Mouse (Mus musculus): ENCODE results near the gene Tph1. TPM values are rescaled to one million over a fixed set of nuclear protein-coding genes. Genes with fewer than 3 reads are reported as not detected.
"Not testable (repeated sequence)": the region's sequence is repeated elsewhere in the genome, so short reads cannot be mapped to it uniquely, and the experiment has no call there.

Tph1 gene
- polyA plus RNA-seq, 1 experiment from 2014 or later = 0.27 TPM

DNA sequence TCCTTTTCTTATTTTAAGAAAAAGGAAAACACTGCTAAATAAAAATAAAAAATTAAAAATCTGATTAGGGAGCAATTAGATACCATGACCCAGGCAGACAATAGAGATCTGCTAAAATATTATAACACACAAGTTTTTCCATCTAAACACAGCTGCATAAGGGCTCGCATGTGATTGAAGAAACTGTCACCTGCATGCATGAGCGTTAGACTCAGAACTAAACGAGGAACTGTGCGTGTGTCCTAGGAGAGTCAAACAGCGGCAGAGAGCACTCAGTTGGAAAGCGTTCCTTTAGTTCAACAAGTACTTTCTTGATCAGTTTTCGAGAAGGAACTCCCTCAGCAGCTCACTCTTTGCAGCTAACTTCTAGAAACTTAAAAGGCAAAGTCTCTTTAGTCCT, 6.7 kb upstream of the Tph1 start:
- H3K9me3 ChIP-seq; H3K36me3 ChIP-seq (replicated peaks); H3K4me1 ChIP-seq; H3K4me3 ChIP-seq; H3K27me3 ChIP-seq (replicated peaks; ENCODE audit: low read depth, poor library complexity, severe bottlenecking); H3K27ac ChIP-seq (replicated peaks); DNase-seq (ENCODE audit: low spot score): not testable (repeated sequence)
- WGBS = 89% methylated on average over 7 of the region's 7 CpGs

DNA sequence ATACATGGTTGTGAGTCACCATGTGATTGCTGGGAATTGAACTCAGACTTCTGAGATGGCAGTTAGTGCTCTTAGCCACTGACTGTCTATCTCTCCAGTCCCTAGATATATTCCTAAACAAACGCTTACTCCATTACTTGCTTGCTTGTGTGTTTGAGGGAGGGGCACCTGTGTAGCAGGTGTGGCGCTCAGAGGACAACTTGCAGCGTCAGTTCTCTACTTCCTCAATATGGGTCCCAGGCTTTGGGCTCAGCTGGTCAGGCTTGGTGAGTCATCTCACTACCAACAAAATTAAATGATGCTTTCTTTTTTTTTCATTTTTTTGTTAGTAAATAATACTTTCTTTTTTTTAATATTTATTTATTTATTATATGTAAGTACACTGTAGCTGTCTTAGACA, 6.1 kb upstream of the Tph1 start:
- Histone ChIP-seq H3K4me1 (no peaks in the 10 kb centered on the region), H3K9me3 (no peaks in the 10 kb centered on the region), H3K36me3 (replicated peaks) (no peaks in the 10 kb centered on the region), H3K4me3 (no peak overlapping the region), H3K27me3 (replicated peaks; ENCODE audit: low read depth, poor library complexity, severe bottlenecking) (no peaks in the 10 kb centered on the region), H3K27ac (replicated peaks) (no peak overlapping the region)
- 89% methylated on average over 3 of the region's 3 CpGs for WGBS
- no peak for DNase-seq (ENCODE audit: low spot score)

DNA sequence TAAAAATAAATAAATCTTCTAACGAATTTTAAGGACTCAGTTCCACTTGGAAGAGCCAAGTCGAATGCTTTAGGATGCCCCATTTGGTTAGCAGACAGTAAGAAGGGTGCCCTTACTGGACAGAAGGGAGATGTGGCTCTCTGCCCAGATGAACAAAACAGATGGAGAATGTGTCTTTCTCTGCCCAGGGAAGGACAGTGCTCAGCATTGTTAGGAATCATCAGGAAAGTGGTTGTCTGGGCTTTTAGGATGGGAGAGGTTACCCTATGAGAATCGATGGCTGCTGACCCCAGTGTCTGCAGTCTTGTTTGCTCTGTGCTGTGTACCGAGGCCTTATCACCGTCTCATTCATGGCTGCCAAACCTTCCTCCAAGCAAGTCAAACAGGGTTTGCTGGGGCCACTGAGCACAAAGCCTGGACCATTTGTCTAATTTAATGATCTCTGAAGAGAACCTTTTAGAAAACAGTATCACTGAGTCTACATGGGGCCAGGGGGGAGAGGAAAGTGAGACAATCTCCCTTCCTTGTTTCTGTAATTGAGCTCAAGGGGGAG, 4.5 kb upstream of the Tph1 start:
- Histone ChIP-seq H3K27ac (replicated peaks) (no peak overlapping the region), H3K4me1 (peaks cover 5% of the 10 kb centered on the region), H3K27me3 (replicated peaks; ENCODE audit: low read depth, poor library complexity, severe bottlenecking) (no peaks in the 10 kb centered on the region), H3K4me3 (no peak overlapping the region), H3K36me3 (replicated peaks) (no peaks in the 10 kb centered on the region), H3K9me3 (no peaks in the 10 kb centered on the region)
- 71% methylated on average over 5 of the region's 5 CpGs for WGBS
- DNase-seq (ENCODE audit: low spot score) = no peak

DNA sequence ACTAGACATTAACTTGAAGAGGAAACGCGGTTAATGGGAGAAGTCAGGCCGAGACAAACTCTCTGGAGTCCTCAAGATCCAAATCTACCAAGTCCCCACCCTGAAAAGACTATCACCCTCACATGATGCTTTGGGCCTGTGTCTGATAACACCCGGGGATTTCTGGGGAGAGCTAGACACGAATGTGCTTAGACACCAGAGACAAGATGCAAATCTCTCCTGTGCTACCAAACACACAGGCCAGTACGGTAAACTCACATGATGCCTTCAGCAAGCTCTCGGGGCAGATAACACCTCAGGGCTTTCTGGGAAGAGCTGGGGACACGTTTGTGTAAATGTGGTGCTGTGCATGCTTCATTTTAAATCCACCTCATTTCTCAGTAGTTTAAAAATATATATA, 3.5 kb upstream of the Tph1 start:
- Histone ChIP-seq H3K9me3 (no peaks in the 10 kb centered on the region), H3K4me3 (no peak overlapping the region), H3K4me1 (peaks cover 8% of the 10 kb centered on the region), H3K27me3 (replicated peaks; ENCODE audit: low read depth, poor library complexity, severe bottlenecking) (no peaks in the 10 kb centered on the region), H3K27ac (replicated peaks) (no peak overlapping the region), H3K36me3 (replicated peaks) (no peaks in the 10 kb centered on the region)
- DNase-seq (ENCODE audit: low spot score) = no peak
- WGBS = 81% methylated on average over 8 of the region's 8 CpGs

DNA sequence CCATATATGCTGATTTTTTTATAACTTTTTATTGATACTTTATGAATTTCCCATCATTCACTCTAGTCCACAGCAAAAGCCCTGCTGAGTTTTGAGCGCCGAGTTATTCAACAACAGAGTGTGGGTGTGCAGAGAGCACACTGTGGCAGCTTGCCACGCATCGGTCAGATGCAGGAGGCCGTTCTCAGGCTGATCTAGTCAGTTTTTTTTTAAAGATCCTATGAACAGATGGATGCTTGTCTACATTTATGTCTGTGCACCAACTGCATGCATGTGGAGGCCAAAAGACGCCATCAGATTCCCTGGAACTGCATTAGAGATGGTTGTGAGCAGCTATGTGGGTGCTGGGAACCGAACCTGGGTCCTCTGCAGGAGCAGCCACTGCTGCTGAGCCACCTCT, 2.7 kb upstream of the Tph1 start:
- no peak overlapping the region for H3K27ac ChIP-seq (replicated peaks)
- WGBS = 91% methylated on average over 7 of the region's 7 CpGs
- peaks cover 8% of the 10 kb centered on the region for H3K4me1 ChIP-seq
- no peak overlapping the region for H3K4me3 ChIP-seq
- no peaks in the 10 kb centered on the region for H3K9me3 ChIP-seq
- DNase-seq (ENCODE audit: low spot score) = no peak
- no peaks in the 10 kb centered on the region for H3K27me3 ChIP-seq (replicated peaks; ENCODE audit: low read depth, poor library complexity, severe bottlenecking)
- H3K36me3 ChIP-seq (replicated peaks) = no peaks in the 10 kb centered on the region

DNA sequence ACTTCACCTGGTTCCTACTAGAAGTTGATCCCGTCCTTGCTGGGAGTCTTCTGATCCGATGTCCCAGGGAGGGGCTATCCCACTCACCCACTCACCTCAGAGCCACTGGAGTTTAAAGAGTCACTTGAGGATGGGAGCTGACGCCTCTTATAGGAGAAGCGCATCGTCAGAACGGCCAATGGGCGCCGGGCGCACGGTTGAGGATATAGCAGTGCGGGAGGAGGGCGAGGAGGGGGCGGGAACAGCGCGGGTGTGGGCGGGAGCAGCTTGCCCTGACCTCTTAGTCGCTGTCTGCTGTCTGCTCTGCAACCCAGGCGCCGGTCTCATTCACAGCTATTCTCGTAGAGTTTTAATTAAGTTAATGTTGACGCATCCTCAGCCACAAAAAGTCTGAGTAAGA, 5.1 kb downstream of the Tph1 start:
- Histone ChIP-seq H3K36me3 (replicated peaks) (no peaks in the 10 kb centered on the region), H3K27ac (replicated peaks) (no peak overlapping the region), H3K4me3 (peak overlapping the region; percentile 42), H3K9me3 (no peaks in the 10 kb centered on the region), H3K4me1 (peaks cover 15% of the 10 kb centered on the region), H3K27me3 (replicated peaks; ENCODE audit: low read depth, poor library complexity, severe bottlenecking) (peaks cover 58% of the 10 kb centered on the region)
- under 1% methylated on average over 21 of the region's 21 CpGs for WGBS
- DNase-seq (ENCODE audit: low spot score) = peak; percentile 67

DNA sequence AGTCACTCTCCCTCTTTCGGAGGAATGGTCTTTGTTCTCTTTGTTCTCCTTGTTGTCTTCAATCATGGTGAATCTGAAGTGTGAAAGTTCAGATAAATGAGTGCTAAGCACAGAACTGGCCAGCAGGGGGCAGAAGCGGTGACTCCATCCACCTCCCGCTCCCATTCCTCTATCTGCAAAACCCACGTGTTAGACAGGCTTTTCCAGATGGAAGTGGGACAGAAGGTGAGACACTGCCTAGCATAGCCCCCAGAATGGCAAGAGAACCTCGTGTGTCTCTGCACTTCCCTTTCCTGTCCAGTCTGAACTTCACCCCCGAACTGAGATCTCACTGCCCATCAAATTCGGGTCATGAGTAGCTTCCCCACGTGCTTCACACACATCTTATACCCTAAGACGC, 7.1 kb downstream of the Tph1 start:
- peak; percentile 65 for DNase-seq (ENCODE audit: low spot score)
- WGBS = 36% methylated on average over 9 of the region's 9 CpGs
- Histone ChIP-seq H3K27me3 (replicated peaks; ENCODE audit: low read depth, poor library complexity, severe bottlenecking) (peaks cover 63% of the 10 kb centered on the region), H3K36me3 (replicated peaks) (no peaks in the 10 kb centered on the region), H3K27ac (replicated peaks) (no peak overlapping the region), H3K4me1 (peaks cover 14% of the 10 kb centered on the region), H3K4me3 (no peak overlapping the region), H3K9me3 (no peaks in the 10 kb centered on the region)

DNA sequence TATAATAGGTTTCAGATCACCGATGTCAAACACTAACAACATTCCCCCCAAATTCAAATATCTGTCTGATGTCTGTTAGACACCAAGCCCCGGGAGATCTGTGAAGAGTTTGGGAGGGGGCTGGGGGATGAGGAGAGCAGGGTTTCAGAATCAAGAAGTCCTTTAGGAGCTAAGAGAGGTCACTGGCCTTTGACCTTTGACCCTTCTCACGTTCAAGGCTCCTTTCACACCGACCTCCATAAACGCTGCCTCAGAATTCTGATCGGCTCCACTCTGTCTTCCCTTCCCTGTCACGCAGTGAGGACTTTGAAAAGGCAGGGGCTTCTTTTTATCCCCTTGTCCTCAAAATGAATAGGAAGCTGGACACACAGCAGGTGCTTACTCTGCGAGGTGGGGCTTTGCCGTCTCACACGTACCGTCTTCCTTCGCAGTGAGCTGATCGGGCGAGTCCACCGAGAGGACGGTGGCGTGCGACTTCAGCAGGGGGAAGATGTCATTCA, 10.7 kb downstream of the Tph1 start:
- no peak overlapping the region for H3K4me3 ChIP-seq

DNA sequence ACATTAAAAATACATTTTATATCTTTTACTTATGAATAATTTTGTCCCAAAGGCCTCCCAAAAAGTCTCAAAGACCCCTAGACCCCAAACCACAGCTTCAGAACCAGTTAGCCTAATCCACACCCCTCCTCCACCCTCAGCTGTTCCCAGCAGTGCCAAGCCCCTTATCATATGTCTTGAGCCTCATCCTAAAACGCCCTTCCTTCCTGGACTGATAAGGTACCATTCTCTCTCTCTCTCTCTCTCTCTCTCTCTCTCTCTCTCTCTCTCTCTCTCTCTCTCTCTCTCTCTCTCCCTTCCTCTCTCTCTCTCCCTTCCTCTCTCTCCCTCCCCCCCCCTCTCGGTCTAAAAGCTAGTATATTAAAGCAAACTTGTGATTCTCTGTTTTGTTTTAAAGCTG, 20.1 kb downstream of the Tph1 start:
- WGBS = 67% methylated on average over 2 of the region's 2 CpGs
- Histone ChIP-seq H3K27ac (replicated peaks) (no peak overlapping the region), H3K36me3 (replicated peaks) (no peaks in the 10 kb centered on the region), H3K4me1 (no peaks in the 10 kb centered on the region), H3K27me3 (replicated peaks; ENCODE audit: low read depth, poor library complexity, severe bottlenecking) (no peaks in the 10 kb centered on the region), H3K9me3 (no peaks in the 10 kb centered on the region), H3K4me3 (no peak overlapping the region)
- no peak for DNase-seq (ENCODE audit: low spot score)

More for the DNA sequence above, 10.7 kb downstream of the Tph1 start:
- H3K27me3 ChIP-seq (replicated peaks; ENCODE audit: low read depth, poor library complexity, severe bottlenecking) = peaks cover 44% of the 10 kb centered on the region
- H3K27ac ChIP-seq (replicated peaks) = no peak overlapping the region
- H3K4me1 ChIP-seq = peaks cover 6% of the 10 kb centered on the region
- no peak for DNase-seq (ENCODE audit: low spot score)
- WGBS = 42% methylated on average over 18 of the region's 18 CpGs
- no peaks in the 10 kb centered on the region for H3K36me3 ChIP-seq (replicated peaks)
- H3K9me3 ChIP-seq = no peaks in the 10 kb centered on the region

DNA sequence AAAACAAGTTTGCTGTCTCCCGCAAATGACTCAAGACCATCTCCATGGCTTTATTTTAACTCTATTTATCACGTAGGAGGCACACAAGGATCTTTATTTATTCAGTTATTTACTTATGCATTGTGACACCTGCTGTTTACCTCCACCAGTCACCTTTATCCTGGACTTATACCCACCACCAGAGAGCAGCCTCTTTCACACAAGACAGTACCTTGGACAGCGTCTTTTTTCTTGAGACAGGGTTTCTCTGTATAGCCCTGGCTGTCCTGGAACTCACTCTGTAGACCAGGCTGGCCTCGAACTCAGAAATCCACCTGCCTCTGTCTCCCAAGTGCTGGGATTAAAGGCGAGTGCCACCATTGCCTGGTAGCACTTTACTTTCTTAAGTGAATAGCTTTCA, 22.1 kb downstream of the Tph1 start:
- not testable (repeated sequence) for H3K4me1 ChIP-seq; H3K27me3 ChIP-seq (replicated peaks; ENCODE audit: low read depth, poor library complexity, severe bottlenecking); H3K9me3 ChIP-seq; H3K4me3 ChIP-seq; DNase-seq (ENCODE audit: low spot score); H3K27ac ChIP-seq (replicated peaks); H3K36me3 ChIP-seq (replicated peaks)
- WGBS = 51% methylated on average over 5 of the region's 5 CpGs

DNA sequence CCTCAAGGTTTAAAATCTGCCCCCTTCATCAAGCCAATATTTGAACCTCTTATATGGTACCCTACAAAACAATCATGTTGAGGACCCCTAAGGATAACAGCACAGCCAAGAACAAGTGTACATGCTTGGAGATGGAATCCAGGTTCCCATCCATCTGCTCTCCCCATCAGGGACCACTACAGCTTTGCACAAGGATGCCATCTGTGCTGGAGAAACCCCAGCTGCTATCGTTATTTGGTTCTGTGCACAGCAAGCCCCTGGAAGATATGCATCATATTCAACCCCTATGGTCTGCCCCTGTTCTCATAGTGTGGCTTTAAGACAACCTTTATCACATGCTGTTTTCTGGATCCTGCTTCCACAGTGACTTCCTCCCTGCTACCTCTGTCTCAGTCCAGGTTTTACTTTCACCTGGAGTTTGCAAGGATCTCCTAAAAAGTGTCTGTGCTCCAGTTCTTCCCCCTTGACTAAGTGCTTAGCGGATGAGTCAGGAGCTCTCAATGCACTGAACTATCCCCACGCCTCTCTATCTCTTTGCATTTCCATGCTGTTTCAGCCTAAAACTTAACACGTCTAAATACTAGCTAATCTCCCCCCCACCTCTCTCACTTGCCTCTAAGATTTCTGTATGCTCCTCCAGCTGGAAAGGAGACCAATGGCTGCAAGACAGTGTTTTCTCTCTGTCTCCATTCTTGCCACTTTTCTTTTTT, 23.8 kb downstream of the Tph1 start:
- no peaks in the 10 kb centered on the region for H3K4me1 ChIP-seq
- no peak overlapping the region for H3K4me3 ChIP-seq
- H3K9me3 ChIP-seq = no peaks in the 10 kb centered on the region
- no peaks in the 10 kb centered on the region for H3K36me3 ChIP-seq (replicated peaks)
- H3K27me3 ChIP-seq (replicated peaks; ENCODE audit: low read depth, poor library complexity, severe bottlenecking) = no peaks in the 10 kb centered on the region
- H3K27ac ChIP-seq (replicated peaks) = no peak overlapping the region
- DNase-seq (ENCODE audit: low spot score) = no peak
- 72% methylated on average over 4 of the region's 4 CpGs for WGBS

DNA sequence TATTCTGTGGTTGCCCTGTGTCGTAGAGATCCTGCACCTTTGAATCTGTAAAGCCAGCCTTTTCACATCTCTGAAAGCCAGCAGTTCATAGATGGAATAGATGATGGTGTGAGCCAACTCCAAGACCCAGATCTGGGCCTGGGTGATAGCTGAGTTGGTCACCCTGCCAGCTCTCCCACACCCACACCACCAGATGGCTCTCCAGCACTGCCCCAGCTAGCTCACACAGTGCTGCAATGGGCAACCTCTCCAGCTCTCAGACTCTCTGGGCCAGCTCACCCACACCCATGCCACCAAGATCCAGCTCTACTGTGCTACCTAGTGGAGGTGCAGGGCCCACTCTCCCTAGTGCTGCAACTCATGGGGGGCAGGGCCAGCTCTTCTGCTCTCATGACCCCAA, 29.2 kb downstream of the Tph1 start:
- peaks cover 19% of the 10 kb centered on the region for H3K4me1 ChIP-seq
- WGBS = 78% methylated on average over 1 of the region's 1 CpGs
- H3K27ac ChIP-seq (replicated peaks) = no peak overlapping the region
- no peak overlapping the region for H3K4me3 ChIP-seq
- no peaks in the 10 kb centered on the region for H3K36me3 ChIP-seq (replicated peaks)
- H3K9me3 ChIP-seq = no peaks in the 10 kb centered on the region
- peaks cover 18% of the 10 kb centered on the region for H3K27me3 ChIP-seq (replicated peaks; ENCODE audit: low read depth, poor library complexity, severe bottlenecking)
- no peak for DNase-seq (ENCODE audit: low spot score)

DNA sequence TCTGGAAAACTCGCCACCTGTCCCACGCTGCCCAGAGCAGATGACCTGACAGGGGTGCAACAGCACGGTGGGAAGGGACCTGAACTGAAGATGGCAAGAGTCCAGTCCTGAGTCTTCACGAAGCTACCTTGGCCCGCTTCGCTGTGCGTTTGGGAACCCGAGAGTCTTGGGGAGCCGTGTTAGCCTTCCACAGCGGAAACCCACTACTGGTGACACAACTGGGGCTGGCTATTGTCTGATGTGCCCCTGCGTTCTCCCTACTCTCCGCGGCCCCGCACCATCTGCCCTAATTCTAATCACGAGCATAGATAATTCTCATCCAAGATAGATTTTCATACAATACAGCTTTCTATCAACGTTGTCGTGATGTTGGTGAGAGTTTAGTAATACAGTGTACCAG, 32.3 kb downstream of the Tph1 start:
- Histone ChIP-seq H3K9me3 (no peaks in the 10 kb centered on the region), H3K27me3 (replicated peaks; ENCODE audit: low read depth, poor library complexity, severe bottlenecking) (peaks cover 18% of the 10 kb centered on the region), H3K27ac (replicated peaks) (no peak overlapping the region), H3K4me3 (peak overlapping the region; percentile 80), H3K36me3 (replicated peaks) (no peaks in the 10 kb centered on the region), H3K4me1 (peaks cover 19% of the 10 kb centered on the region)
- DNase-seq (ENCODE audit: low spot score) = no peak
- 21% methylated on average over 17 of the region's 17 CpGs for WGBS

Data from embryonic facial prominence, embryonic 10.5 days (tissue).